Mouse (Mus musculus) embryo, embryonic 10.5 days (tissue): ENCODE measurements around the gene Cenpu.

Experiments
- DNase-seq: peaks from one replicate; pipeline ENCODE4 v3.0.0-alpha.2; 2015; ENCODE audit warnings: low spot score

Gene Cenpu

GRCm38 (mm10) chr8:46599314-46599904 lies 47.6 kb downstream of the Cenpu start:
- no peak for DNase-seq

DNA sequence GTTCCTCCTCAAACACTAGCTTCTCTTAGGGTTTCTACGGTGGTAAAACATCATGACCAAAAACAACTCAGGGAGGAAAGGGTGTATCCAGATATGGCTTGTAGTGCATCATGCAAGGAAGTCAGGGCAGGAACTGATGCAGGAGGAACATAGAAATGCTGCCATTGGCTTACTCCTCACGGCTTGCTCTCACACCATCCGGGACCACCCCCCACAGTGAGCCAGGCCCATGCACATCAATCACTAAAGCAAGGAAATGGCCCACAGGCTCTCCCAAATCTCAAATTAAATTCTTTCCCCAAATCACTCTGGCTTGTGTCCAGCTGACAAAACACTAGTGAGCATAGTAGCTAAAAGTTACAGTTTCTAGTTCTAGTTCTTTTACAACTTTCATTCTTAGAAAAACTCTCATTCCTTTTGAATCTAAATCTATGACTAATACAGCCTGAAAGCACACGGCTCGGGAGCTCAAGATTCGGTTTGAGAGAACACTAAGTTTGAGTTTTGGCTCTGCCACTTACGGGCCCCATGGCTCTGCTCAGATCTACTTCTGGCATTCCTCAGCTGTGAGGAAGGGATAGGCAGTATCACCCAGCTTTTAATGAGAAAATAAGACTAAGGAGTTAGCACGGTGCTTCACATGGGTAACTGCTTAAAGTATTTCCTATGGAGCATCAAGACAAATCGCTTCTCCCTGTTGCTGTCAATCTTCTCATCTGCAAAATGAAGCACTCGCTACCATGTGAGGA lies 49.3 kb downstream of the Cenpu start:
- peak; percentile 49 for DNase-seq

DNA sequence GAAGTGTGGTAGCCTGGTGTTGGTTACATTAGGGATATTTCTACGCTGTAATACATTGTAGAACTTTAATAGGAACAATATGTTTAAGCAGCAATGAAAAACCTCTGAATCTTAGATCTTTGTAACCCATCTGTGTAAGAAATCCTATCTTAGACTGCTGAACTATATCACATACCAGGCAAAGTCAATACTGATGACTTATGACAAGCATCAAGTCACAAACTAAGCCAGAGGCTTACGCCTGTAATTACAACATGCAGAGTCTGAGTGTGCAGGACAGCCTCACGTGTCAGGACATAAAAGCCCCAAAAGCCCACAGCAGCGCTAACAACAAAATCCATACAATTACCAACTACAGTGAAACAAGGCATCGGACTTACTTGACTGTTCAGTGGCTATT lies 51.8 kb downstream of the Cenpu start:
- no peak for DNase-seq

- DNase-seq: no peak
These were observed 55.1 kb downstream of the Cenpu start for GRCm38 (mm10) chr8:46606930-46607329.

DNA sequence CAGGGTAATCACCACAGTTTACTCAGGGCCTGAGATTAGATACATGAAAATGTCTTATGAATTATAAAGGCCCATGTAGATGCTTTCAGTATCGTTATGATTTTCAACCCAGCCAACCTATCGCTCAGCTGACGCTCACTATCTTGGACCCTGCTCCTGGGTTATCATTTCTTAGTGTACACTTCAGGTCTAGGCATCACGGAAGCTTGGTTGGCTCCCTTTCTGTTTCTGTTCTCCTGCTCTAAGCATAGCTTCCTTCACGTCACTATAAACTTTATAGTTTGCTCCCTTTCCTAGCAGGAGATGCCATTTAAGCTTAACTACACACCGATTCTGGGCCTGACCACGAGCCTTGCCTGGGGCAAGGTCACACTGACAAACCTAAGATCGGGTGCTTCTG lies 59.7 kb downstream of the Cenpu start:
- no peak for DNase-seq

GRCm38 (mm10) chr8:46612913-46613312 lies 61.1 kb downstream of the Cenpu start:
- DNase-seq: no peak

- peak; percentile 30 for DNase-seq
These were observed 61.5 kb downstream of the Cenpu start for GRCm38 (mm10) chr8:46613377-46613776.

GRCm38 (mm10) chr8:46615936-46616335 lies 64.1 kb downstream of the Cenpu start:
- DNase-seq: peak; percentile 17

GRCm38 (mm10) chr8:46616879-46617689 lies 65.3 kb downstream of the Cenpu start, which contains the start of the genes Primpol and Casp3:
Gene Primpol, minus strand, starts transcription at chr8:46617212.
Gene Casp3, plus strand, starts transcription at chr8:46617291.
- DNase-seq: peak; percentile 98

DNA sequence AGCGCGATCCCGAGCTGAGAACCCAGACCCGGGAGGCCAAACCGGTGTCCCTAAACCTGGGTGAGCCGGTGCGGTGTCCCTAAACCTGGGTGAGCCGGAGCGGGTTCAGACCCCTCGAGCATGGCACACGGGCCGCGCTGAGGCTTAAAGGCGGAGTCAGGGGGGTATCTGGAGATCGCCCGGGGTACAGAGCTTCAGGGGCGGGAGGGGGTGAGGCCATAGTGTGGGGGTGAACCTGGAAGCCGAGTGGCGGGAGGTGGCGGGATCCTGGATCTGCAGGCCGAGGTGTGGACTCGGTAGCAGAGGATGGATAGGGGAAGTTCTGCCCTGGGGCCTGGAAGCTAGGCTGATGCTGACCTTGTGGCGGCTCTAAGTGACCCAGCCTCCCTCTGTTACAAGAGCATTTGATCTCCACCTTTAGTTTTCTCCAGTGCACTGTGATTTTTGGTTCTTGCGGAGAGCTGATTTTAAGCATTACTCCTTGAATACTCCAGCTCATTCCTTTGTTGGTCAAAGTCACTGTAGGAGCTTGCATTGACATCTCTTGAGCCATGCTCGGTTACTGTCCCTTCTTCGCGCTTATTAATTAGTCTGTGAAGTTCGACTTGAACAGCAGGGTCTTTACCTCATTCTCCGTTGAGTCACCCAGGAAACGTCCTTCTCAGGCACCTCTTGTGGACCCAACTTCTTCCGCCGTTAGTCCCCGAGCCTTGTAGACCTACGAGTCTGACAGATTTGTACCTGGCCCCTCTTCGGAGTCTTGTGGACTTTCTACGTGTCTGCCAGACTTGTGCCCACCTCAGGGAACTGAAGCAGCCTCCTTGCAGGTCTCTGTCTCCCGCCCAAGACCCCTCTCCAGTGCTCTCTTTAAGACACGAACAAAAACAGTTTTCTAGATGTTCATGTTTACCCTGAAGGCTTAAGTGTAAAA lies 66.1 kb downstream of the Cenpu start:
- DNase-seq: peak; percentile 62

DNA sequence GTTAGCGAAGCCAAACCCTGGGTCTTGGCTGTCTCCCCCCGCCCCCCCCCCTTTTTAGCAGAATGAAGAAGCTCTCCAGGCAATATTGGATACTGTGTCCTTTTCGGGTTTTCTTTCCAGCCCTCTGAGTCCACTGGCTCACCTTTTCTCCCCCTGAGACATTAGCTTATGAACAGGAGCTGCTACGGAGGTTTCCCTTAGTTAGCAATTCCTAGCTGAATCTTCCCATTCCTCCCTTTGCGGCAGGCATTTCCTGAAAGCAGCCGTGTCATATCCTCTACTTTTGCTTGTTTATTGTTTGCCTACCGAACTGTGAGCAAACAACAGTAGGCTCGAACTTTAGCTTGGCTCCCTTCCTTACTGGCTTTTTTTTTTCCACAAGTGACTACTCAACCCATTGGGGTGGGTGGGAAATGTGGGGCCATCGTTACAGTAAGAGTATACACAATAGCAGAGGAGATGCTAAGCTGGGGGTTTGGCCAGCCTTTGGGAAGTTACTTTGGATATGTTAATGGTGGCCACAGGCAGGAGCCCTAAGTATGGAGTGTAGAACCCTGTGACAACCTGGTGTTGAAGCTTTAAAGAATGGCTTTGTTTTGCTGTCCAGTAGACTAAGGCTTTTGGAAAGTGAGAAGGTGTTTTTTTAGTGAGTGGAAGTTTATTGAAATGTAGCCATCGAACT lies 67.0 kb downstream of the Cenpu start:
- DNase-seq: peak; percentile 22

- no peak for DNase-seq
These were observed 70.8 kb downstream of the Cenpu start for GRCm38 (mm10) chr8:46622446-46623270.

DNA sequence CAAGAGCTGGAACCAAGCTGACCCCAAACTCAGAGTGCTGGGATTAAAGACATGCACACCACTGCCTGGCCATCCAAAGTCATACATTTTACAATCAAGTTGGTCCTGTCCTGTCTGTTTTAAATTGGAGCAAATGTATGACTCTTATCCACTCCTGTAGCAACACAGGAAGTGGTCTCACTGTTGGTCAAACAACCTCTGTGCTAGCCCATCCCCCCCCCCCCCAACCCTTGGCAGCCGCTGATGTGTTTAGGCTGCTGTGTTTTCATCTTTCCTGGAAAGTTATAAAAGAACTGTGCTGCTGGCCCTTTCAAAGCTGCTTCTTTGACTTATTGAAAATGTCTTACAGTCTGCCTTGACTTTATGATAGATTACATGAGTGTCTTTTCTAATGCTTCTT lies 73.3 kb downstream of the Cenpu start:
- DNase-seq: no peak

- no peak for DNase-seq
These were observed 74.8 kb downstream of the Cenpu start for GRCm38 (mm10) chr8:46626642-46627041.

- DNase-seq: no peak
These were observed 76.1 kb downstream of the Cenpu start for GRCm38 (mm10) chr8:46627881-46628280.

- no peak for DNase-seq
These were observed 76.8 kb downstream of the Cenpu start for GRCm38 (mm10) chr8:46628645-46629044.
